Mouse (Mus musculus) bone marrow macrophage, adult 2 months (primary cell): Measurements from ENCODE around the gene Chid1. TPM values are rescaled to one million over a fixed set of nuclear protein-coding genes. Genes with fewer than 3 reads are reported as not detected.

Source experiments
- H3K27ac ChIP-seq: 2 replicates; pipeline ENCODE4 v1.5.1; 2012; ENCODE audit warnings: low read depth, low read length; ENCODE audit not compliant: insufficient read depth
- H3K4me1 ChIP-seq: 2 replicates; pipeline ENCODE4 v1.6.1; 2012; ENCODE audit warnings: low read length; ENCODE audit not compliant: control insufficient read depth, insufficient read depth
- H3K4me3 ChIP-seq: 2 replicates; pipeline ENCODE4 v1.5.1; 2012; ENCODE audit warnings: mild to moderate bottlenecking, low read length, moderate library complexity; ENCODE audit not compliant: insufficient read depth
- CTCF ChIP-seq: IDR thresholded peaks from 2 replicates; pipeline ENCODE4 v1.5.1; 2012; ENCODE audit warnings: low read depth, mild to moderate bottlenecking, low read length, moderate library complexity
- POLR2A ChIP-seq: IDR thresholded peaks from 2 replicates; pipeline ENCODE4 v1.6.1; 2012; ENCODE audit warnings: mild to moderate bottlenecking, low read depth, low read length, borderline replicate concordance
- polyA plus RNA-seq: library from polyadenylated mRNA; stranded (reverse); fragments of >200 nt; gene quantifications from 2 replicates; pipeline ENCODE4 v1.2.4, GENCODE M21; 2012; ENCODE audit not compliant: missing spikeins, insufficient read depth, insufficient read length

The Chid1 gene
- polyA plus RNA-seq, 1 experiment, result 16.3 TPM

- TF ChIP-seq CTCF, result no peak
- no peak for TF ChIP-seq POLR2A
- Histone ChIP-seq H3K27ac (no peak overlapping the region), H3K4me3 (no peak overlapping the region), H3K4me1 (peaks cover 36% of the 10 kb centered on the region)
These were observed 53.4 kb downstream of the Chid1 start for GRCm38 (mm10) chr7:141486239-141486638.

GRCm38 (mm10) chr7:141485606-141486005, 54.1 kb downstream of the Chid1 start:
- H3K4me1 ChIP-seq, result peaks cover 35% of the 10 kb centered on the region
- TF ChIP-seq CTCF (no peak), POLR2A (no peak)

GRCm38 (mm10) chr7:141485186-141485585, 54.5 kb downstream of the Chid1 start:
- Histone ChIP-seq H3K4me3 (no peak overlapping the region), H3K4me1 (peaks cover 35% of the 10 kb centered on the region), H3K27ac (no peak overlapping the region)
- no peak for TF ChIP-seq CTCF
- TF ChIP-seq POLR2A, result no peak

More at GRCm38 (mm10) chr7:141485606-141486005, 54.1 kb downstream of the Chid1 start:
- H3K27ac ChIP-seq, result no peak overlapping the region
- H3K4me3 ChIP-seq, result no peak overlapping the region

GRCm38 (mm10) chr7:141484186-141485120, 55.2 kb downstream of the Chid1 start:
- Histone ChIP-seq H3K4me1 (peaks cover 31% of the 10 kb centered on the region), H3K27ac (no peak overlapping the region), H3K4me3 (no peak overlapping the region)
- TF ChIP-seq CTCF (no peak), POLR2A (no peak)

- Histone ChIP-seq H3K4me3 (no peak overlapping the region), H3K4me1 (peaks cover 29% of the 10 kb centered on the region), H3K27ac (no peak overlapping the region)
- no peak for TF ChIP-seq POLR2A
- TF ChIP-seq CTCF, result no peak
These were observed 56.5 kb downstream of the Chid1 start for GRCm38 (mm10) chr7:141483114-141483653.

- H3K4me3 ChIP-seq, result no peak overlapping the region
- no peak for TF ChIP-seq POLR2A
- no peak for TF ChIP-seq CTCF
- H3K4me1 ChIP-seq, result peaks cover 29% of the 10 kb centered on the region
- H3K27ac ChIP-seq, result no peak overlapping the region
These were observed 57.1 kb downstream of the Chid1 start for GRCm38 (mm10) chr7:141482531-141483024.

- Histone ChIP-seq H3K4me3 (no peak overlapping the region), H3K27ac (no peak overlapping the region), H3K4me1 (peaks cover 25% of the 10 kb centered on the region)
- TF ChIP-seq CTCF (no peak), POLR2A (no peak)
These were observed 57.9 kb downstream of the Chid1 start for GRCm38 (mm10) chr7:141481498-141482401.

GRCm38 (mm10) chr7:141480842-141481497, 58.7 kb downstream of the Chid1 start:
- peaks cover 25% of the 10 kb centered on the region for H3K4me1 ChIP-seq
- H3K27ac ChIP-seq, result no peak overlapping the region
- TF ChIP-seq POLR2A, result no peak
- TF ChIP-seq CTCF, result peak; percentile 78
- 0 out of 2 replicates have a peak overlapping the region, but pooled peaks have one; percentile 4 for H3K4me3 ChIP-seq

GRCm38 (mm10) chr7:141478270-141478748, 61.3 kb downstream of the Chid1 start:
- Histone ChIP-seq H3K27ac (no peak overlapping the region), H3K4me3 (no peak overlapping the region), H3K4me1 (peaks cover 32% of the 10 kb centered on the region)
- TF ChIP-seq CTCF, result no peak
